Mouse (Mus musculus): Measurements from ENCODE around the gene Mrap.
A peak's percentile ranks its signal among the peaks of the same experiment; 100 is the strongest.

Gene Mrap

GRCm38 (mm10) chr16:90759335-90759734 lies 21.3 kb downstream of the Mrap start:
- DNase-seq = no peak

GRCm38 (mm10) chr16:90760515-90760914 lies 22.5 kb downstream of the Mrap start:
- DNase-seq = no peak

GRCm38 (mm10) chr16:90765195-90765877 lies 27.3 kb downstream of the Mrap start:
- DNase-seq = no peak

- no peak for DNase-seq
These were observed 29.0 kb downstream of the Mrap start for GRCm38 (mm10) chr16:90766919-90767454.

- no peak for DNase-seq
These were observed 36.2 kb downstream of the Mrap start for GRCm38 (mm10) chr16:90774216-90774615.

- no peak for DNase-seq
These were observed 36.6 kb downstream of the Mrap start for GRCm38 (mm10) chr16:90774646-90775045.

- peak; percentile 95 for DNase-seq
These were observed 38.0 kb downstream of the Mrap start for GRCm38 (mm10) chr16:90775946-90776520.

GRCm38 (mm10) chr16:90779783-90780182 lies 41.8 kb downstream of the Mrap start:
- DNase-seq = no peak

- DNase-seq = peak; percentile 92
These were observed 45.3 kb downstream of the Mrap start for GRCm38 (mm10) chr16:90783302-90783701.

GRCm38 (mm10) chr16:90785257-90785656 lies 47.2 kb downstream of the Mrap start:
- DNase-seq = no peak

GRCm38 (mm10) chr16:90788580-90788979 lies 50.6 kb downstream of the Mrap start:
- no peak for DNase-seq

- DNase-seq = no peak
These were observed 52.9 kb downstream of the Mrap start for GRCm38 (mm10) chr16:90790946-90791345.

GRCm38 (mm10) chr16:90792066-90792465 lies 54.1 kb downstream of the Mrap start:
- DNase-seq = no peak

- no peak for DNase-seq
These were observed 54.5 kb downstream of the Mrap start for GRCm38 (mm10) chr16:90792500-90792899.

GRCm38 (mm10) chr16:90794708-90795107 lies 56.7 kb downstream of the Mrap start:
- DNase-seq = no peak

- DNase-seq = no peak
These were observed 60.4 kb downstream of the Mrap start for GRCm38 (mm10) chr16:90798446-90798845.

GRCm38 (mm10) chr16:90798848-90799247 lies 60.8 kb downstream of the Mrap start:
- DNase-seq = no peak

Measured in heart, adult 11 months (tissue).